Mouse (Mus musculus) MEL (cell line): ENCODE results near the gene Med17. TPM values are rescaled to one million over a fixed set of nuclear protein-coding genes. Genes with fewer than 3 reads are reported as not detected.
A peak's percentile ranks its signal among the peaks of the same experiment; 100 is the strongest.

ENCODE experiments used
- DNase-seq: peaks from one replicate; pipeline ENCODE4 v3.0.0; 2011; ENCODE audit warnings: low read depth, low spot score
- H3K27ac ChIP-seq: 2 replicates; pipeline ENCODE4 v1.5.1; 2012; ENCODE audit warnings: low read depth, mild to moderate bottlenecking, control low read depth, low read length, moderate library complexity; ENCODE audit not compliant: control insufficient read depth
- H3K27me3 ChIP-seq, 2 experiments: fragments of 150-350 bp in 1 of 2; sonication (generic) in 1 of 2; 2 replicates each; pipeline ENCODE4 v1.6.1; 2012; ENCODE audit warnings: low read length in 2 of 2, mild to moderate bottlenecking in 2 of 2, improper control_type of control experiment in 1 of 2, moderate library complexity in 1 of 2; ENCODE audit not compliant: insufficient read depth in 2 of 2, control insufficient read depth in 1 of 2
- H3K36me3 ChIP-seq, 2 experiments: 2 replicates each; pipeline ENCODE4 v1.6.1; 2012 to 2014; ENCODE audit warnings: low read length in 2 of 2, improper control_type of control experiment in 1 of 2, inconsistent platforms in 1 of 2, mild to moderate bottlenecking in 1 of 2; ENCODE audit not compliant: insufficient read depth in 2 of 2, control insufficient read depth in 1 of 2
- H3K4me1 ChIP-seq, 2 experiments: fragments of 150-350 bp in 1 of 2; sonication (generic) in 1 of 2; 2 replicates each; pipeline ENCODE4 v1.6.1; 2012; ENCODE audit warnings: low read length in 2 of 2, improper control_type of control experiment in 1 of 2, mild to moderate bottlenecking in 1 of 2; ENCODE audit not compliant: insufficient read depth in 2 of 2, control insufficient read depth in 1 of 2
- H3K4me3 ChIP-seq, 2 experiments: fragments of 150-350 bp in 1 of 2; sonication (generic) in 1 of 2; 2 replicates each; pipeline ENCODE4 v1.5.1; 2012; ENCODE audit warnings: low read depth in 2 of 2, low read length in 2 of 2, mild to moderate bottlenecking in 2 of 2, moderate library complexity in 2 of 2, control low read depth in 1 of 2, improper control_type of control experiment in 1 of 2; ENCODE audit not compliant: control insufficient read depth in 1 of 2, insufficient read depth in 1 of 2
- H3K79me2 ChIP-seq: 2 replicates; pipeline ENCODE4 v1.6.1; 2012; ENCODE audit warnings: mild to moderate bottlenecking, low read length, moderate library complexity; ENCODE audit not compliant: control insufficient read depth, poor library complexity, insufficient read depth
- H3K9ac ChIP-seq: 2 replicates; pipeline ENCODE4 v1.6.1; 2012; ENCODE audit warnings: low read depth, mild to moderate bottlenecking, control low read depth, low read length, moderate library complexity; ENCODE audit not compliant: control insufficient read depth, poor library complexity, severe bottlenecking
- H3K9me3 ChIP-seq: fragments of 150-350 bp; sonication (generic); replicated peaks from 2 replicates; pipeline ENCODE4 v1.6.1; 2012; ENCODE audit warnings: mild to moderate bottlenecking, low read length, improper control_type of control experiment, moderate library complexity; ENCODE audit not compliant: insufficient read depth
- CTCF ChIP-seq, 3 experiments: IDR thresholded peaks in 2 of 3; conservative IDR thresholded peaks in 1 of 3; 2 replicates each; pipeline ENCODE4 v1.5.1; 2011 to 2012; ENCODE audit warnings: low read length in 3 of 3, low read depth in 2 of 3, mild to moderate bottlenecking in 2 of 3, improper control_type of control experiment in 1 of 3, inconsistent platforms in 1 of 3, mixed read lengths in 1 of 3, moderate library complexity in 1 of 3; ENCODE audit not compliant: control insufficient read depth in 1 of 3, insufficient read depth in 1 of 3, poor library complexity in 1 of 3, severe bottlenecking in 1 of 3
- ELF1 ChIP-seq: IDR thresholded peaks from 2 replicates; pipeline ENCODE4 v1.6.1; 2014; ENCODE audit warnings: low read depth, mild to moderate bottlenecking, inconsistent platforms, low read length, improper control_type of control experiment, moderate library complexity
- EP300 ChIP-seq, 2 experiments: IDR thresholded peaks; 2 replicates each; pipeline ENCODE4 v1.6.1; 2011; ENCODE audit warnings: improper control_type of control experiment in 2 of 2, low read length in 2 of 2, low read depth in 1 of 2, mild to moderate bottlenecking in 1 of 2
- ETS1 ChIP-seq: IDR thresholded peaks from 2 replicates; pipeline ENCODE4 v1.6.1; 2012; ENCODE audit warnings: low read depth, mild to moderate bottlenecking, inconsistent platforms, low read length, improper control_type of control experiment, moderate library complexity
- GABPA ChIP-seq: IDR thresholded peaks from 2 replicates; pipeline ENCODE4 v1.6.1; 2012; ENCODE audit warnings: low read depth, mild to moderate bottlenecking, inconsistent platforms, low read length, improper control_type of control experiment, moderate library complexity
- GATA1 ChIP-seq: IDR thresholded peaks from 2 replicates; pipeline ENCODE4 v1.6.1; 2011; ENCODE audit warnings: low read depth, low read length, improper control_type of control experiment
- MAX ChIP-seq: IDR thresholded peaks from 2 replicates; pipeline ENCODE4 v1.6.1; 2011; ENCODE audit warnings: low read length, improper control_type of control experiment
- MAZ ChIP-seq: IDR thresholded peaks from 2 replicates; pipeline ENCODE4 v1.6.1; 2012; ENCODE audit warnings: low read depth, mild to moderate bottlenecking, inconsistent platforms, low read length, improper control_type of control experiment
- MEF2A ChIP-seq: IDR thresholded peaks from 2 replicates; pipeline ENCODE4 v1.6.1; 2014; ENCODE audit warnings: low read depth, mild to moderate bottlenecking, inconsistent platforms, low read length, improper control_type of control experiment; ENCODE audit not compliant: poor library complexity, insufficient replicate concordance, severe bottlenecking; ENCODE audit errors: extremely low read depth
- MYC ChIP-seq: IDR thresholded peaks from 2 replicates; pipeline ENCODE4 v1.6.1; 2011; ENCODE audit warnings: low read depth, mild to moderate bottlenecking, low read length, improper control_type of control experiment, moderate library complexity
- SIN3A ChIP-seq: IDR thresholded peaks from 2 replicates; pipeline ENCODE4 v1.6.1; 2012; ENCODE audit warnings: low read length, improper control_type of control experiment, inconsistent platforms
- SMC3 ChIP-seq: IDR thresholded peaks from 2 replicates; pipeline ENCODE4 v1.6.1; 2011; ENCODE audit warnings: low read depth, low read length, improper control_type of control experiment
- TAL1 ChIP-seq: IDR thresholded peaks from 2 replicates; pipeline ENCODE4 v1.6.1; 2012; ENCODE audit warnings: mild to moderate bottlenecking, inconsistent platforms, low read length, moderate library complexity, mixed read lengths
- TBP ChIP-seq: IDR thresholded peaks from 2 replicates; pipeline ENCODE4 v1.8.0; 2011; ENCODE audit warnings: low read depth, low read length, improper control_type of control experiment
- TCF12 ChIP-seq: IDR thresholded peaks from 2 replicates; pipeline ENCODE4 v1.6.1; 2014; ENCODE audit warnings: low read depth, mild to moderate bottlenecking, inconsistent platforms, low read length, improper control_type of control experiment, moderate library complexity
- UBTF ChIP-seq: IDR thresholded peaks from 2 replicates; pipeline ENCODE4 v1.6.1; 2012; ENCODE audit warnings: low read depth, mild to moderate bottlenecking, inconsistent platforms, low read length, improper control_type of control experiment, moderate library complexity, borderline replicate concordance; ENCODE audit not compliant: insufficient read depth
- ZKSCAN1 ChIP-seq: IDR thresholded peaks from 2 replicates; pipeline ENCODE4 v1.6.1; 2012; ENCODE audit warnings: low read depth, mild to moderate bottlenecking, inconsistent platforms, low read length, improper control_type of control experiment, moderate library complexity
- polyA plus RNA-seq, 2 experiments: library from polyadenylated mRNA; stranded (reverse) in 1 of 2; unstranded in 1 of 2; fragments of >175 nt in 1 of 2; fragments of >200 nt in 1 of 2; gene quantifications; 2 replicates each; pipeline versions ENCODE4 v1.2.1 to v1.2.4; 2012; ENCODE audit warnings: low replicate concordance in 2 of 2, low read depth in 1 of 2; ENCODE audit not compliant: insufficient read length in 2 of 2, insufficient read depth in 1 of 2, missing spikeins in 1 of 2
- total RNA-seq: library from RNA; depleted of rRNA; stranded (reverse); fragments of 300-350 nt; gene quantifications from 2 replicates; pipeline ENCODE4 v1.2.3, GENCODE M21; 2012

Gene Med17
- total and polyA plus RNA-seq, 3 experiments: 175 to 478 (median 185) TPM

DNA sequence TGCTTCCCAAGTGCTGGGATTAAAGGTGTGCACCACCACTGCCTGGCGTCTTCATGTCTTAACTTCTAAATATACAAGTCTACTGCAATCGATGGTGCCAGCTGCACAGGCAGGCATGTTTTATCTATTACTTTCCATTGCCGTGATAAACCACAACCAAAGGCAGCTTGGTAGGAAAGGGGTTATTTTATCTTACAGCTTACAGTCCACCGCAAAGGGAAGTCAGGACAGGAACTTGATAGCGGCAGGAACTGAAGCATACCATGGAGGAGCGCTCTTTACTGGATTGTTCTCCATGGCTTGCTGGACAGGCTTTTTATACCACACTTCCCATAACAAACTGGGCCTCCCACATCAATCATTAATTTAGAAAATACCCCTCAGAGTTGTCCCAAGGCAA, 9.5 kb upstream of the Med17 start (continued):
- TF ChIP-seq TAL1 (peak; percentile 99), TBP (peak; percentile 97)
- TF ChIP-seq, all 39 proteins: peak for 26

DNA sequence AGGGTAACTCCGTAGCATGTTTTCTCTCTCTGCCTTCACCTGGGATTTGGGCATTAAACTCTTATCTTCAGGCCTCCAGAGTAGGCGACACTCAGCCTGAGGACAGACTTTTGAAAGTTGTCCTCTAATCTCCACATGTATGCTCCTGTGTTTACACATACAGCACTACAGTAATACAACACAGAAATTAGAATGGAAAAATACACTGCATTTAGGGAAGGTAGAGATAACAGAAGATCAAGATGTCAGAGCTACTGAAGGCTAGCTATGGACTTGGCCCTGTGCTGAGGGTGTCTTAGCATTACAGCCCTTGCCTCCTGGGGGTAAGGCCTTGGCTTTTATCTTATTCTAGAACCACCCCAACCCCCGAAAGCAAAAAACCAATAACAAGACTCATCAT, 8.7 kb upstream of the Med17 start:
- H3K9me3 ChIP-seq: no peaks in the 10 kb centered on the region
- no peak overlapping the region for H3K9ac ChIP-seq
- peak; percentile 53 for DNase-seq
- peaks cover 17 to 29% of the 10 kb centered on the region in 2 experiments for H3K4me1 ChIP-seq
- peak overlapping the region; percentile 12; the same call in 1 of the 2 replicates for H3K27ac ChIP-seq
- H3K36me3 ChIP-seq: peaks cover 0 to 36% of the 10 kb centered on the region in 2 experiments; a peak in 2 of 4 replicates
- TF ChIP-seq GABPA: no peak
- 0 out of 2 replicates have a peak, but pooled peaks have one; percentile 12 for TF ChIP-seq MAX
- no peak for TF ChIP-seq ZKSCAN1
- TF ChIP-seq SMC3: no peak
- TF ChIP-seq GATA1: peak; percentile 58
- no peak for TF ChIP-seq ELF1
- TF ChIP-seq UBTF: no peak
- 0 out of 2 replicates have a peak, but pooled peaks have one; percentile 8 for TF ChIP-seq ETS1
- TF ChIP-seq TCF12: peak; percentile 35; the same call in 1 of the 2 replicates
- no peak for TF ChIP-seq SIN3A
- TF ChIP-seq TBP: no peak
- no peak for TF ChIP-seq MEF2A
- peak; percentile 46; the same call in 1 of the 2 replicates for TF ChIP-seq TAL1
- no peak for TF ChIP-seq MAZ
- peak; percentile 38 to 65 for TF ChIP-seq EP300 (IDR thresholded peaks at IDR 0.05; ENCODE audit: low read depth in 1 of 2, low read length in 2 of 2)
- no peak overlapping the region for H3K4me3 ChIP-seq
- no peaks in the 10 kb centered on the region for H3K27me3 ChIP-seq
- H3K79me2 ChIP-seq: no peaks in the 10 kb centered on the region

DNA sequence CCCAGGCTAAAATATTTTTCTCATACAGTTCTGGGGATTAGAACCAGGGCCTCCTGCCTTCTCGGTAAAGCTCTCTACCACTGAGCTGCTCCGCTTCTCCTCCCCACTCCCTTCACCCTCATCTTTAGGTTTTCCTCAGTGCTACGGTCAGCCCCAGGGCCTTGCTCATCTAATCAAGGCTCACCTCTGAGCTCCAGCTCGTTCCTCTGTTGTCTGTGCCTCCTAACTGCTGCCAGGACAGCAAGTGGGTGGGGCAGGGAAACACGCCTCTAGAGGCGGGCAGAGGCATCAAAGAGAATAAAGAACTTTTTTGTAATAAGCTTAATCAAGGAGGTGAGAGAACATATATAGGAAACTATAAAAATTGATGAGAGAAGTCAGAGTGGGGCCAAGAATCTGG, 8.1 kb upstream of the Med17 start:
- peak; percentile 58 for DNase-seq
- peaks cover 17 to 29% of the 10 kb centered on the region in 2 experiments for H3K4me1 ChIP-seq
- no peak overlapping the region for H3K9ac ChIP-seq
- H3K27me3 ChIP-seq: no peaks in the 10 kb centered on the region
- H3K27ac ChIP-seq: no peak overlapping the region
- peaks cover 0 to 33% of the 10 kb centered on the region in 2 experiments; a peak in 2 of 4 replicates for H3K36me3 ChIP-seq
- no peaks in the 10 kb centered on the region for H3K9me3 ChIP-seq
- no peak overlapping the region for H3K4me3 ChIP-seq
- no peaks in the 10 kb centered on the region for H3K79me2 ChIP-seq
- TF ChIP-seq MYC: no peak
- peak in 1 of 3 experiments; percentile 18; a peak in 2 of 6 replicates for TF ChIP-seq CTCF (IDR thresholded peaks at IDR 0.05 in 2 of 3, conservative IDR thresholded peaks at IDR 0.05 in 1 of 3; ENCODE audit: control insufficient read depth in 1 of 3, insufficient read depth in 1 of 3, low read depth in 2 of 3, low read length in 3 of 3, poor library complexity in 1 of 3, severe bottlenecking in 1 of 3)
- 0 out of 2 replicates have a peak, but pooled peaks have one; percentile 51 for TF ChIP-seq UBTF
- TF ChIP-seq GATA1: no peak
- TF ChIP-seq MEF2A: no peak
